Mouse (Mus musculus): Measurements from ENCODE around the gene Ltbp2. TPM values are rescaled to one million over a fixed set of nuclear protein-coding genes. Genes with fewer than 3 reads are reported as not detected.

The Ltbp2 gene
- polyA plus RNA-seq, 3 experiments from 2014 or later: not detected

DNA sequence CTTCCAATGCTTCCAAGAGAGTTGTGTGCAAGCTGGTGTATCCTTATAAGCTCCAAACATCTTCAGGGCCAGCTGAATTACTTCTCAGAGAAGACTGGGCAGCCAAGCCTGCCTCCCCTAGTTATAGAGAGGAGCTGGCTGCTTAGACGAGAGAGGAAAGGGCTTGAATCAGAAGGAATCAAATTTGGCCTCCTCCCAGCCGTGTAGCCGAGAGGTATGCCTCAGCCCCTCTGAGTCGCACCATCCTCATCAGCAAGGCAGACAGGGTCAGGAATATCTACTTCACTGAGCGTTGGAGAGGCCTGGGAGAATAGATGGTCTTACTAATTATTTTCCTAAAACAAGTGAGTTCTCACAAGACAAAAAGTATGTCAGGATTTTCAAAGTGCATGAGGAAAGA, 40.7 kb downstream of the Ltbp2 start:
- no peak for ATAC-seq

DNA sequence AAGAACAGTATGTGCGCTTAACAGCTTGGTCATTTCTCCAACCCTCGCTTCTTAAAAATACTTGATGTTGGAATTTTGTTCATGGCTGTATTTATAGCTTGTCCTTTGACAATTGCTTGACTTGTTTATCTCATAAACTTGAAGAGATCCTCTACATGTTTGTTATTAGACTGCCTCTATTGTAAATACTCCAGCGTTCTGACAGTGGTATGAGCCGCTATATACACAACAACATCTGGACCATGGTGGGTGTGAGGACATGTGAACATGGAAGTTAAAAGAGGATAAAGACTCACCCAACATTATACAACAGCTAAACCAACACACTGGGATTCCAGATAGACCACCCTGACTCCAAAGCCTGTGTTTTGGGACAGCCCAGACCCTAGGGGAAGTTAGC, 41.6 kb downstream of the Ltbp2 start:
- no peak for ATAC-seq

DNA sequence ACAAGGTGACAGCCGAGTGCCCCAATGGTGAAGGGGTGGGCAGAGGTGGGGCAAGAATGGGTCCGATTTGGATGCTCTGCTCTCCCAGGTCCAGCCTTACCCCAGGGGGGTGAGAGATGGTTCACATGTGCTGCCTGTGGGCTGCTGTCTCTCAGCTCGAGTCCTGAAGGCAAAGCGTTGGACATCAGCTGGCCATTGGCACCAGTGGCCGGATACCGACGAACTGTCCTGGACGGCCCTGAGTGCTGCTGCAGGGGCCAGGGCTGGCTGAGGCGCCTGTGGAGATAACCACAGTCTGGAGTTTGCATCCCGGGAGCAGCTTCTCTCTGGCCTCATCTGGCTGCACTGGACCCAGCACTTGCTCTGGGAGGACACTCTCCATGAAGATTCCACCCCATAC, 44.7 kb downstream of the Ltbp2 start:
- no peak for ATAC-seq

DNA sequence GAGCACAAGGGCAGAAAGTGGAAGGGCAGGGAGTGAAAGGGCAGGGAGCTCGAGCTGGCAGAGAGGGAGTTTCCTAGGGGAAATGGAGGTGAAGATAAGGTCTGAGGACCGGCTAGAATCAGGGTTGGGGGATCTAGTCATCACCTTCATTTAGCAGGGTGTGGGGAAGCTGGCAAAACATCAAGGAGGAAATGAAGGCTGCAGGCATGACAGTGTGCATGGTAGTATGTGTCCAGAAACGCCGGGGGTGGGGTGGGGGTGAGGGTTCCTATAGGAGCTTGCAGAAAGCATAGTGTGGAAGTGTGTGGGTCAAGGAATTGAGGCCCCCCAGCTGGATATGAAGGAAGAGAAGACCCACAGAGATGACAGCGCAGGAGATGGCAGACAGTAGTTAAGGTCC, 45.2 kb downstream of the Ltbp2 start:
- no peak for ATAC-seq

DNA sequence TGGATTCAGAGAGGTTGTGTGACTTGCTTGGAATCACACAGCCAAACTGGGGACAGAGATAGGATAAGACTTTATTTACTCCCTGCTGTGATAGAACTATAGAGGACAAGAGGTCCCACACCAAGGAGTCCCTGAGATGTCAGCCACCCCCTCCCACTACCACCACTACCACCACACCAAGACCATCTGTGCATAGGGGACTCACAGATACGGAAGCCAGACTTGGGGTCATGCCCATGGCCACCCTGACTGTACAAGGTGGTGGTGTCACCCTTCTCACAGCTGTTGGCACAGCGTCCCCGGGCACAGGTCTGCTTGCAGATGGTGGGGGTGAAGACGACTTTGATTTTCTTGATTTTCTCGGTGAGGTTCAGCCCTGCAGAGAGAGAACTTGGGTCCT, 45.9 kb downstream of the Ltbp2 start:
- ATAC-seq: no peak

DNA sequence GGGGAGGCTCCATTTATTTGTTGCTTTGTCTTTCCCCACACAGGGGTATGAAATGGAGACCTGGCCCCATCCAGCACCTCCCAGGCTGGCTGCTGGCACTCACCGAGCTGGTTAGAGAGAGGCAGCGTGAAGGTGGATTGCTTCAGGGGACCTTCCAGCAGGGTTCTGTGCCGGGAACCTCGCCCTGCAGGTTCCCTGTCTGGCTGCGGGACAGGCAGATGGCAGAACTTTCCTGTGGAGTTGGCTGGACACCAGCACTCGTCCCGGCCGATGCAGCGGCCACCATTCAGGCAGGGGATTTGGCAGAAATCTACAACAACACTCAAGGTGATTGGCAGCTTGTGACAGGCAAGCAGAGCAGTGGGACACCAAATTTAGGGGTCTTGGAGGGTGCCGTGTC, 46.4 kb downstream of the Ltbp2 start:
- ATAC-seq: no peak

DNA sequence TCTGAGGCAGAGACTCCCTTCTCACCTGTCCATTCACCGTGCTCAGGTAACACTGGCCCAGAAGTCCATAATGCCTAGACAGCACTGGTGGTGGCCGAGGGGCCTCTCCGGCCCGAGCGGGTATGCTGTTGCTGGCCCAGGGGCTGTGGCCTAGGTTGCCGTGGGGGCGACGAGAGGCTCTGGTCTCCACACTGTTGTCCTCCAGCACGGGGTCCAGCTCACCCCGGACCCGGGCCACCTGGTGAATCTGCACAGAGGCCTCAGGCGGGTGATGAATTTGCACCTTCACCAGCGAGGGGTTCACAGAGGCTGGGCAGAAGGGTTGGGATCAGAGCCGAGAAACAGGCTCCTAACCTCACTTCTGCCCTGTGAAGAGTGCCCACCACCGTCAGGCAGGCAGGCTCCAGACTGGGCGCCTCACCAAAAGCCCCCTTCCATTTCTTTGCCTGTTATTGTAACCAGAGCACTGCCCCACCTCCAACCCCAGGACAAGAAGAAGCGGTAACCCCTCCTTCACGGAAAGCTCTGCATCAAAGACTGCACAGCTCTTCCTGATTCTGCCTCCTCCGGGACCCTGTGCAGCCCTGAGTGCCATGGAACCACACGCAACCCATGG, 47.1 kb downstream of the Ltbp2 start:
- no peak for ATAC-seq

DNA sequence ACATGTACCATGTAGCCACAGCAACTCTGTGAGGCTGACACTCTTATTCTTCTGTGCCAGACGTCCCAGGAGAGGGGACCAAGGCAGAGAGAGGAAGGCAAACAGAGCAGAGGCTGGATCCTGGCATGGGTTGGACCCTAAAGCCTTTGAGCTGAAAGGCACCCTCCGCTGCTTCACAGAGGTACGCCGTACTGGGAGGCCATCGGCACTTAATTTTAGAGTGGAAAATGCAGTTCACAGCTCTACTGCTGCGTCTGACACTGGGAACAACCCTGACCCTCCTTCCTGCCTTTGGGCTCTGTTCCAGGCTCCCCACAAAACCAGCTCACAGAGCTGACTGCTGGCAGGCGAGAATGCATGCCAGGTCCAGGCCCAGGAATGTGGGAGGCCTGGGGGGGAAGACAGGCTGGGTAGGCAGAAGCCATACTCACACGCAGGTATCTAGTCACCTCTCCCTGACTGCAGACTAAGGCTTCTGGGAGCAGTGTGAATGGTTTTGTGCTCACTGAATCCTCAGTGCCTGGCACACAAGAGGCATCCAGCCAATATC, 48.9 kb downstream of the Ltbp2 start:
- no peak for ATAC-seq

DNA sequence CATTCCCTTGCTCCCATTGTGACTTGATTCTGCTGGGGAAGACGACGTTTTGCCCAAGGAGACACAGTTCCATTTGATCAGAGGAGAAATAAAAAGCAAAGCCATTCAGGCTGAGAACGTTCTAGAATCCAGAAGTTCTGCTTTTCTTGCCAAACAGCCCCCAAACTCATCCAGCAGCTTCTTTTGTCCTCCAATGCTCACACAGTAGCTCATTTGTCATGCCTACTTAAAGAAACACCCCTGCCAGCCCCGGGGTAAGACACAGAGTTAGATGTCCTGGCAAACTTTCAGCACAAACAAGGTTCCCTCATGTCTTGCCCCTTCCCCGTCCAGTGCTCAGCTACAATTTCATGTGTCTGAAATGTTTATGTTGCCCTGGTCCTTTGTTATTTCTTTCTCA, 52.1 kb downstream of the Ltbp2 start:
- no peak for ATAC-seq

DNA sequence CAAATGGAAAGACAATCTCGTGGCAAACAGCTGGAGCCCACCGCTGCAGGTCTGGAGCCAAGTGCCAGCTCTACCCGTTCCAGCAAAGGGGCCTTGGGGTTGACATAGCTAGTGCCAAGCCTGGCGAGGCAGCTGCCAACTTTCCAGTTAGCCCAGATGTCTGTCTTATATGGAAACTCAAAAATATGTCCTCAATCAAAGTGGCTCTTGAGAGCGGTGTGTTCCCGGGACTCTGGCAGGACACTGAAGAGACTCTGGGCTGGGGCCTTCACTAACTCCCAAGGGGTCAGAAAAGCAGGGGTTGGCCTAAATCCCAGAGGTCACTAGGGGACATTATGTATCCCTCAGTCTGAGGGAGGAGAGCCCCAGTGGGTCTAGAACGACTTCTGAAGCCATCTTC, 52.7 kb downstream of the Ltbp2 start:
- no peak for ATAC-seq

DNA sequence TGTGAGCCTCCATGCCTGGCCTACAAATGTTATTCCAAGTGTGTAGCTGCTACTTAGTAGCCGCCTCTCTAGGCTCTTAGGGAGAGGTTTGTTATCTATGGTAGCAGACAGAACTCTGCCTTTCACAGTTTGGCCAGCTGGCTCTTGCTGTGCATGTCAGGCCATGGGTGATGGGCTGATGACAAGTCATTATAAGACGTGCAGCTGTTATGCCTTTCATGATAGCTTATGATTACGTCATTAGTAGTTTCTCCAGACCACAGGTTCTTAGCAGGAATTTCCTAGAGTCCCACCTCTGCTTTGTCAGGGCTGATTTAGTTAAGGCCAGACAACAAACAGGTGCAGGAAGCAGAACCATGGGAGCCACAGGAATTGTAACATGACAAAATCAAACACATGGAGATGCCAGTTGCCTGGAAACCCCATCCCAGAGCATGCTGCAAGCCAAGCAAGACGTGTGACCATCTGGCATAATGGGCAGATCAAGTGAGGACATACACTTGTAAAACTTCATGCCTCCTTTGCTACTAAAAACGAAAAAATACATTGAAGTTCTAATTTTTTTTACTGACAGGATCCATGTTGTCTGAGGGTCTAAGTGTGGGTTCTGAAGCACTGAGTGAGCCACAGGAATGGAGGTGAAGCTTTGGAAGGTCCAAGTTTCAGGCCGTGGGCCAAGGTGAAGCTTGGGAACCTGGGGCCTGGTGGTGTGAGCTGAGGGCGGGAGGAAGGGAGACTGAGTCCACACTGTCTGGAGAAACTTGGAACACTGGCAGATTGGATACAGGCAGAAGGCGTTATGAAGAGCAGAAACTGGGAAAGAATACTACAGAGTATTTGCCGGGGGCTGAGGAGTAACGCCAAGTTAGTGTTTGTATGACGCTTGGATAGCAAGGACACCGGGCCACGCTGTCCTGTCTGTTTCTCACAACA, 56.8 kb downstream of the Ltbp2 start:
- no peak for ATAC-seq

DNA sequence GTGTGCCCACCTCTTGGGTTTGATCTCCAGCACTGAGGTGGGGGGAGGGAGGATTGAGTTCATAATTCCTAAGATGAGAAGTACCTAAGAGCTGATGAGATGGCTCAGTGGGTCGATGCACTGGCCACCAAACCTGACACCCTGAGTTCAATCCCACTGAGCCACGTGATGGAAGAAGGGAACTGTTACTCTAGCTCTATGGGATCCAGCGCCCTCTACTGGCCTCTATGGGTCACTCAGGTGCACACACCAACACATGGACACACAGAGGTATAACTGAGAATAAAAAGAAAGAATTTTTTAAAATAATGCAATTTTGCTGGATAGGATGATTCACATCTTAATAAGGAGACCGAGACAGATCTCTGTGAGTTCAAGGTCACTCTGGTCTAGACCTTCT, 57.8 kb downstream of the Ltbp2 start:
- ATAC-seq: no peak

DNA sequence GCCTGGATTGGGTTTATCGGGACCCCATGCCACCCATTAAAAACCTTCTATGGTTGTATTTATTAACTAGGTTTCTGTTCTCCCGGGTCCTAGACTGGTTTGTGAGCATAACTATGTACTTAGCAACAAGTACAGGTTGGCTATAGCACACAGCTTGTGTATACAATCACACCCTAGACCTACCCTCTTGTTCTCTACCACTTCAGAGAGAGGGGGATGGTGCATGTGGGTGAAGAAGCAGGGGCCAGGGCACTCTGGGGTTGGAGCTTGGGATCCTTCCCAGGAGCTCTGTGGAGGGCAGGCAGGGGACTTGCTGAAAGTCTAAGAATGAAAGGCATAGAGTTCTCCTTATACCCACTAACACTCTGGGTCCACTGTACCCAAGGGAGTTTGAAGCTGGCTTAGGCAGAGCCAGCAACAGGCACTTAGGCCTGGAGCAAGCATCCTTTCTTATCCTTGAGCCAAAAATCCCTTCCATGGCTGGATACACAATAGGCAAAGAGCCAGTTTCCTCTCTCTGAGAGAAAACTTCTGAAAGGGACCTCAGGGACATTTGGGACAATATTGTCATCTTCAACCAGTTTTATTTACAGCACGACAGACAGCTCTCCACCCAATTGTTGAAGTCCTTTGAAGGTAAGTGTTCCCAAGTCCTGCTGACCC, 61.5 kb downstream of the Ltbp2 start:
- no peak for ATAC-seq

DNA sequence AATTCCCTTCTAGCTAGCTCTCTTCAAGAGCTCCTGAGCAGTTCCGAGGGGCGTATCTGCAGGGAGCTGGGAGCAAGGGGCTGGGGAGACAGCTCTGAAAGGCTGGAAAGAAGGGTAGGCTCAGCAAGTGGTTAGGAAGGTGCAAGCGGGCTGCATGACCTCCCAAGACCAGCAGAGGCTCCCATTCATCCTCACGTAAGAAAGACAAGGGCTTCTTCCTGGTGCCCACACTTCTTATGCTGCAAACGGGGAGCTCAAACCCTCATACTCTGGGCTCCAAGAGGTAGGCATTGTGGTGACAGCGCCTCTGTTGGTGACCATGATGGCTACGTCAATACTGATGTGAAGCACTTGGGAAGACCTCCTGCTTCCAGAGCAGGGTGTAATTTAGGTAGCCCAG, 62.6 kb downstream of the Ltbp2 start:
- no peak for ATAC-seq

DNA sequence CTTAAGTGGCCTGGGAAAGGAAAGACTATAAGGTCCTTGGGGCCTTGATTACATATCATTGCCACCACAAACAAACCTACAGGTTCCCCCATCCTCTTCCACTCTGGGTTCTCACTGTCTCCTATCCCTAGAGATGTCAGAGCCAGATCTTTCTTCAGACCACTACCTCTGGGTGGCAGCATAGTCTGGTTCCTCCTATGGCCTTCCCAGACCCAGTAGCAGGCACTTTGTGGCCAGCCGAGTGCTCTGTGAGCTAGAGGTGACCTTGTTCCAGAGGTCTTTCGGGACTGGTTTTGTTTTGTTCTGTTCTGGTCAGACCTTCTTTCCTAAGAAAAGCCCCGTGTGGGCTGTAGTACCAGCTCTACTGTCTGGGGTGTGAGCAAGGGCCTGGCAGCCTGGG, 64.3 kb downstream of the Ltbp2 start:
- no peak for ATAC-seq

DNA sequence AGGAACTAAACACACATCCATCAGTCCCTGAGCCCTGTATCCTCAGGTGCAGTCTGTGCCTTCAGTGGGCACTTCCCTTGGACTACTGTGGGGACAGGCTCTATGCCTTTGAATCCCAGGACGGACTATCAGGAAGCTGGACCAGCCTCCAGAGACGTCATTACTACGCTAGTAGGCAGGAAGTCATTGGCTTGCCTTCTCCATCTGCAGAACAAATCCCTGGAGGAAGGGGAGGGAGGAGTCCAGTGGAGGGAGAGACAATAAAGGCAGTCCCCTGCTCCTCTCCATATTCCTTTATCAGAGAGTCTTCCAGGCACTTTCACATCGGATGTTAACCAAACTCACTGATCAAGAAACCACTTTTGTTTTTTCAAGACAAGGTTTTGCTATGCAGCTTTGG, 64.8 kb downstream of the Ltbp2 start:
- ATAC-seq: no peak

DNA sequence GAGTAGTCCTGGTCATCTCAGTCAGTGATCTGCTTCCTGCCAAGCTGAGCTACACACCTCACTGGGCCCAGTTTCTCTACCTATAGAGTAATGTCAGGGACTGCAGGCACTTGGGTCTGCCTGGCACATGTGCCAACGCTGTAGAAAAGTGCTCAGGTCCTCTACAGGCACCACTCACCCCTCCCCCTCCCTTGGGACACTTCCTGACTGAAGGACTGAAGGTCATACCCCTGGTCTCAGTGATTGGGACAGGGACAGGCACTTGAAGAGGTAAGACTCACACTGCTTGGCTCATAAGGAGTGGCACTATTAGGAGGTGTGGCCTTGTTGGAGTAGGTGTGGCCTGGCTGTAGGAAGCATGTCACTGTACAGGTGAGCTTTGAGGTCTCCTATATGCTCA, 65.5 kb downstream of the Ltbp2 start:
- no peak for ATAC-seq

DNA sequence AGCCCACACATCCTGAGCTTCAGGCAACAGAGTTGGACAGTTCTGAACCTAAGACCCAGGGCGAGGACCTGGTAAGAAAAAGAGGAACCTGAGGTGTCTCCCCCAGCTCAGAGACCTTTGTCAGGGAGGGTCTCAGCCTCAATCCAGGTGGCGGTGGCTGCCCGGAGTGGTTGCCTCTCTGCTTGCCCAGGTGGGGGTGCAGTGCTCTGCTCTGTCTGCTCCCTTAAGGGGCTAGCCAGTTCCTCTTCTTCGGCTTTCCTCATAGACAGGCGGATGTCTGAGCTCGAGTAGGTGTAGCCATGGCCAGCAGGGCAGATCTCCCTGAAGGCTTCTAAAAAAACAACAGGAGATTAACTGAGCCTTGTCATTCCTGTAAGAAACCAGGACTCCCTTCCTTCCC, 67.3 kb downstream of the Ltbp2 start:
- no peak for ATAC-seq

DNA sequence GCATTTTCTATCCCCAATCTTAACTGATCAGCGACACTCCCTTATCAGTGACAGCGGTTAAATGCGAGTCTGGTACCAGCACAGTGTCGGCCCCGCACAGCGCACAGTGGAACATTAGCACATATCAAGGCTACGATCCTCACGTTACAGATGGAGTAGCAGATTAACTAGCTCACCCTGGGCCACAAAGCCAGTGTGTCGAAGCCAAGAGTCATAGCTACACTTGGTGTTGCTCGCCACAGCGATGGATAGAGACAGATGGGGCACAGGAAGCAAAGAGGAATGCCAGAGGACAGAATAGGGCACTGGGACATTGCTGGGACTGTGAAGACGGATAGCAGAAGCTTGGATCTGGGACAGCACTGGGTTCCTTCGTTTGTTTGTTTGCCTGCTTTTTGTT, 69.0 kb downstream of the Ltbp2 start:
- no peak for ATAC-seq

DNA sequence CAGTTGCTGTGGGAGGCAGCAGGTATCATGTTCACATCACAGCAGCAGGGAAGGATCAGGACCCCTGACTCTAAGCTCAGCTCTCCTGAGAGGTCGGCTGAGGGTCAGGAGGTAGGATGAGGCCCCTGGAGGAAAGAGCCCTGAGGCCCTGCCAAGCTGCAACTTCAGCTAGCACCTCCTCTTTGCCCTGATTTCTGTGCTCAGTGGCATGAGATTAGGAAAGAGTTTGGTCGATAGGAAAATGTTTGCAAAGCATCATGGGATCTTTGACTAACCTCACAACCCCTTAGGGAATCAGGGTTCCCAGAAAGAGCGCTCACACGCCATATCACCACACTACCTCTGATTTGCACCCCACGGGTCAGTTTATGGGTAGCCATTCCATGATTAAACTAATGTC, 69.6 kb downstream of the Ltbp2 start:
- no peak for ATAC-seq

DNA sequence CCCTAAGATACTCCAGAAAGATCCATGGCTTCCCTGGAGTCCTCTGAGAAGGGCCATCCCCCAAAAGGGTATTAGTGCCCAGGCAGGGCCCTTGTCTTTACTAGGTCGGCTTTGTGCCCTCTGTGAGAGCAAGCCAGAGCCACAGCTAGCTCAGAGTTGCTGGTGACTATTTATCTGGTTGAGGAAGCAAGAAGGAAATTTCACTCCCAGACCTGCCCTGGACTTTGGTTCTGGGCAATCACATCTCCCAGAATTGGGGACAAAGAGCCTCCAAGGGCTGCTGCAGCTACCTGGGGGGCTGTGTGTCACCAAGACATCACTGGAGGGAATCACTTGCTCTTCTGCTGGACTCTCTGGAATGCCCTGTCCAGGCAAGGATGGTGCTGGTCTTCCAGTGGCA, 70.3 kb downstream of the Ltbp2 start:
- ATAC-seq: no peak

DNA sequence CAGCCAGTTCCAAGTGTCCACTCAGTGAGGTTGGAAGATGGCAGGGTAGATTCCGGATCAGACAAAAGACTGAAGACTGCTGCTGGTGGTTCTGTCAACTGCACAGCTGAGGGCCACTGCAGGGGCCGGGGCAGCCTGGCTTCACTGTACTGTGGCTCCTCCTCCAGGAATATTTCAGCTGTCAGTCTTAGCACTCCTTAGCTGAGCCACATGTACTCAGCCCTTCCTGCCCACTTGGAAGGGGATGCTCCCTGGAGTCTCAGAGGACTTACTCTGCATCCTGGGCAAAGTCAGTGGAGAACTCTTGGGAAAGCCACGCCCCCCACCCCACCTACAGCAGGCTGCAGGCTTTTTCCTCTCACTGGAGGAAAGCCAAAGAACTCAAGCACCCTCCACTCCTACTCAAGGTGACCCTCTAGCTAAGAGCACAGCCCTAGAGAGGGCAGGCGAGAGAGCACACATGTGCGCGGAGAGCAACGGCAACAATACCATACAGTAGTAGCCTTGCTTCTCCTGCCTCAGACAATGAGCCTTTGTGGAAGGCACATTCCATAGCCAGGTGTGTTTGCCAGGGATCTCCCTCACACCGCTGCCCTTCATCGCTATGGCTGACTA, 71.0 kb downstream of the Ltbp2 start:
- no peak for ATAC-seq

DNA sequence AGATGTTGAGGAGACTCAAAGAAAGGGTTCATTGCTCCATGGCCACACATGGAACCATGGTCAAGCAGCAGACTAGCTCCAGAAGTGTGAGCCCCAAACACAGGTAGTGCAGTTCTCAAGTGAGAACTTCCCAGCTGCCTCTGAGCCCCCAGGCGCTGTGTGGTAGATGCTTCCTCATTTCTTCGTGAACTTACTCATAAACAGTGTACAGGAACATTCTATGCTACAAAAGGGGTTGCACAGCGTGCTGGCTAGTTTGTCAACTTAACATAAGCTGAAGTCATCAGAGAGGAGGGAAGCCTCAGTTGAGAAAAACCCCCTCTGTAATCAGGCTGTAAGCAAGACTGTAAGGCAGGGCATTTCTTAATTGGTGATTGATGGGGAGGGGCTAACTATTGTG, 73.7 kb downstream of the Ltbp2 start:
- no peak for ATAC-seq
